Mouse (Mus musculus) heart, adult 10 weeks (tissue): Measurements from ENCODE around the gene H60b. TPM values are rescaled to one million over a fixed set of nuclear protein-coding genes. Genes with fewer than 3 reads are reported as not detected.

ENCODE experiments used
- polyA plus RNA-seq: library from polyadenylated mRNA; stranded (reverse); fragments of 350-450 nt; fragmentation: Illumina TruSeq; extraction: RNeasy Lipid Tissue Mini Kit (QIAGEN cat#74804); gene quantifications from one replicate; pipeline ENCODE4 v1.2.3, GENCODE M21; 2014; ENCODE audit warnings: low read depth, low replicate concordance

The H60b gene
- not detected for polyA plus RNA-seq

DNA sequence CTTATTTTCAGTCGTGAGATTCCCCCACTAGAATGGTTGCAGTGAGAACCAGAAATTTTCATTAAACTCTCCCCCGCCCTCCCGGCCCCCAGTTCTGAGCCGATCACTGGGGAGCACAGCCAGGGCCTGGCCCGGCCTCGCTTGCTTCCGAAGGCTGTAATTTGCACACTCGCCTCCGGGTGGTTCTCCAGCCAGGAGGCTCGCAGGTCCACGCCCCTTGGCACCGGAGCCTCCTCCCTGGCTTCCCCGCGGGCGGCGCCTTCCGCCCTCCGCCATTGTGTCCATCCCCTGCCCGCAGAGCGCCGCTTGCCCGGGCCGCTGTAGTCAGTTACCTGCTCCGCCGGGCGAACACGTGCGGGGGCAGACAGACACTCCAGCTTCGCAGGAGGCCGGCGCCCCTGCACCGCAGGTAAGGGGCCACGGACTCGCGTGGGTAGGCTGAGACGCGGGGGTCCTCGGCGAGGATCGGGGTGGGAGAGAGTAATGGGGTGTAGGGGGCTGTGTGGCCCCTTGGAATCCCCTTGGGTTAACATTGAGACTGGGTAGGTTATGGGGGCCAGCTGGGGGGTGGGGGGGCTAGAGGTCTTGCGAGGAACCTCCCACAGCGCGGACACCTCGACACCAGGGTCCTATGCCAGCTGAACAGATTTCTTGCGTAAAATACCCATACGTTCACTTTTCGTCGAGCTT lies at the start of gene H60b, which contains the start of gene Raet1e:
Gene H60b (plus strand): TSS at position 277 of the 690 bp plus-strand sequence.
Gene Raet1e (plus strand): TSS at position 260 of the 690 bp plus-strand sequence.

DNA sequence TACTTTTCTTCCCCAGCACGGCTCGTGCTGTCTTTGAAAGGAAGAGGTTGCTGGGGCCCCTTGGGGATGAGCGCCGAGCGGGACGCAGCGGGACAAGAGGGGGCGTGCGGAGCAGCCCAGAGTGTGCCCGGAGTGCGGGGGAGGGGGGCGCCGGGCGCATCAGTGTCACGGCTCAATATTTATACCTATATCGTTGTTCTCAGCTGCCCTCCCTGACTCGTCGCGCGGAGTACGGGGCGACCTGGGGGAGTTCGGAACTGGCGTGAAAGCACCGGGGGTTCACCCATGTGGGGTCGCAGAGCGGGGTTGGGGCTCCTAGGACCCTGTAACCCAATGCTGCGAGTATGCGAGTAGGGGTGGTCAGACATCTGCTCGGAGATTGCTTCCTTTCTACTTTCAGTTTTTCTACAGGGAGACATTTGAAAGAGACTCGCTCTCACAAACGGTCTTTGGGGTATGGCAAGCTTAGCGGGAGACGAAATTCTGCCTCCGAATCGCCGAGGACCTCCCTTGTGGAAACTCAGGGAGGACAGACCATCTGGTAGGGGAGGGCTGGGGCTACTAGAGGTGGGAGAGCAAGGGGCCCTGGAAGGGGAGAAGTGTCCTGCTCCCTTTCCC lies 9.2 kb upstream of the H60b start, which contains the start of gene E030030I06Rik:
Gene E030030I06Rik (minus strand): TSS at position 198 of the 618 bp plus-strand sequence.

Other genes starting within 250 kb of the H60b start
- gene 4930444G20Rik, start 90.5 kb upstream of the H60b start, polyA plus RNA-seq, result not detected
- 6.1 TPM for gene E030030I06Rik, start 9.3 kb upstream of the H60b start, polyA plus RNA-seq
- gene Raet1e, start within 50 bp of the H60b start, polyA plus RNA-seq, result not detected
- 0.37 TPM for gene Raet1d, start 202.0 kb downstream of the H60b start, polyA plus RNA-seq